Mouse (Mus musculus) liver, embryonic 12.5 days (tissue): ENCODE data around the gene Fam43b. TPM values are rescaled to one million over a fixed set of nuclear protein-coding genes. Genes with fewer than 3 reads are reported as not detected.
A peak's percentile ranks its signal among the peaks of the same experiment; 100 is the strongest.

Experiments used
- ATAC-seq: fragments of 200-750 bp; cut with Nextera tagmentation; 2 replicates; pipeline ENCODE4 v1.8.0; 2017; ENCODE audit warnings: moderate number of reproducible peaks, mild to moderate bottlenecking, moderate library complexity
- H3K27ac ChIP-seq: fragments of 300-500 bp; sonication (generic); 2 replicates; pipeline ENCODE4 v1.5.1; 2016; ENCODE audit warnings: mild to moderate bottlenecking
- H3K27me3 ChIP-seq: fragments of 300-500 bp; sonication (generic); replicated peaks from 2 replicates; pipeline ENCODE4 v1.6.1; 2016; ENCODE audit warnings: mild to moderate bottlenecking, moderate library complexity
- H3K36me3 ChIP-seq: fragments of 300-500 bp; sonication (generic); 2 replicates; pipeline ENCODE4 v1.6.1; 2016; ENCODE audit warnings: mild to moderate bottlenecking, moderate library complexity
- H3K4me1 ChIP-seq: fragments of 300-500 bp; sonication (generic); 2 replicates; pipeline ENCODE4 v1.6.1; 2016
- H3K4me2 ChIP-seq: fragments of 300-500 bp; sonication (generic); 2 replicates; pipeline ENCODE4 v1.6.1; 2016; ENCODE audit warnings: mild to moderate bottlenecking, moderate library complexity
- H3K4me3 ChIP-seq: fragments of 300-500 bp; sonication (generic); 2 replicates; pipeline ENCODE4 v1.5.1; 2016; ENCODE audit warnings: mild to moderate bottlenecking, moderate library complexity
- H3K9ac ChIP-seq: fragments of 300-500 bp; sonication (generic); 2 replicates; pipeline ENCODE4 v1.6.1; 2016; ENCODE audit warnings: mild to moderate bottlenecking, moderate library complexity
- H3K9me3 ChIP-seq: fragments of 300-500 bp; sonication (generic); replicated peaks from 2 replicates; pipeline ENCODE4 v1.6.1; 2016; ENCODE audit warnings: mild to moderate bottlenecking, moderate library complexity
- WGBS: fragments of 180-500 bp; shearing (Covaris S2); methylation state at CpG from one replicate; pipeline ENCODE4 v1.1.7; 2016; ENCODE audit not compliant: insufficient replicate concordance; 5-methylcytosine and 5-hydroxymethylcytosine counted together
- polyA plus RNA-seq: library from polyadenylated mRNA; unstranded; fragments of >200 nt; fragmentation: Nextera tagmentation; extraction: Ambion mirVana; gene quantifications from 2 replicates; pipeline ENCODE4 v1.2.1, GENCODE M21; 2016

Gene Fam43b
- polyA plus RNA-seq, 1 experiment from 2014 or later: not detected

GRCm38 (mm10) chr4:138358176-138358575 lies 38.2 kb downstream of the Fam43b start:
- Histone ChIP-seq H3K9me3 (no peaks in the 10 kb centered on the region), H3K9ac (no peak overlapping the region), H3K27me3 (peaks cover 26% of the 10 kb centered on the region), H3K27ac (no peak overlapping the region), H3K4me2 (no peak overlapping the region), H3K36me3 (no peaks in the 10 kb centered on the region), H3K4me3 (no peak overlapping the region), H3K4me1 (no peaks in the 10 kb centered on the region)
- no peak for ATAC-seq
- WGBS: 45% methylated on average over 3 of the region's 3 CpGs

DNA sequence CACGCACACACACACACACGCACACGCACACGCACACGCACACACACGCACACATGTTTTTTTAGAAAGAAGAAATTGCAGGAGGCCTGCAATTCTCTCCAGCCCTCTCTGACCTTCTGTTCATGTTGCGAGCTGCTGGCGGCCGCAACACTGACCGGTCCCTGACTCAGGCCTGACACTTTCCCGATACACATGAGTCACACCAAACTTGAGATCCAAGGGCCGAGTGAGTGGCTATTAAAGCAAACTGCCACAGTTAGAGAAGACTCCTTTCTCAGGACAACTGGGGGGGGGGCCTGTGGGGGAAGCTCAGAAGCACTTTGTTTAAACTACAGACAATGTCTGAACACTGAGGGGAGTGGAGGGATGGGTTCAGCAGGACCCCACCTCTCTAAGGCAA lies 39.8 kb downstream of the Fam43b start:
- Histone ChIP-seq H3K4me1 (no peaks in the 10 kb centered on the region), H3K9me3 (no peaks in the 10 kb centered on the region), H3K4me3 (no peak overlapping the region), H3K27ac (no peak overlapping the region), H3K27me3 (peaks cover 16% of the 10 kb centered on the region), H3K9ac (no peak overlapping the region), H3K36me3 (no peaks in the 10 kb centered on the region), H3K4me2 (no peak overlapping the region)
- 87% methylated on average over 12 of the region's 12 CpGs for WGBS
- ATAC-seq: no peak

GRCm38 (mm10) chr4:138356141-138356540 lies 40.2 kb downstream of the Fam43b start:
- Histone ChIP-seq H3K4me3 (no peak overlapping the region), H3K27ac (no peak overlapping the region), H3K4me2 (no peak overlapping the region), H3K36me3 (no peaks in the 10 kb centered on the region), H3K9ac (no peak overlapping the region), H3K27me3 (peaks cover 12% of the 10 kb centered on the region), H3K9me3 (no peaks in the 10 kb centered on the region), H3K4me1 (no peaks in the 10 kb centered on the region)
- no peak for ATAC-seq
- WGBS: 73% methylated on average over 8 of the region's 8 CpGs

DNA sequence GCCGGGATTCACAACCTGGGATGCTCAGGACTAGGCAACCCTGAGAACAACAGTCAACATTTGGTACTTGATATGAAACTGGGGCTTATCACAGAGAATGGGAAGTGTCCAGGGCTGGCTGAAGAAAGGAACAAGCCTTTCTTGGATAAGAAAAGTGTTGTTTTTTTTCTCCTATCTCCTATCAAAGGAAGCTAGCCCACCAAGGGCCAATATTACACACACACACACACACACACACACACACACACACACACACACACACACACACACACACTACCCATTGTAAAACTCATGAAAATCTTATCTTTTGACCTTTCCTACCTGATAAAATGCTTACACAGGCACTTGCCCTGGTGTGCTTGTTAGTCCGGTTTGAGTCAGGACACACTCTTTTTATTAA lies 40.8 kb downstream of the Fam43b start:
- no peak for ATAC-seq

DNA sequence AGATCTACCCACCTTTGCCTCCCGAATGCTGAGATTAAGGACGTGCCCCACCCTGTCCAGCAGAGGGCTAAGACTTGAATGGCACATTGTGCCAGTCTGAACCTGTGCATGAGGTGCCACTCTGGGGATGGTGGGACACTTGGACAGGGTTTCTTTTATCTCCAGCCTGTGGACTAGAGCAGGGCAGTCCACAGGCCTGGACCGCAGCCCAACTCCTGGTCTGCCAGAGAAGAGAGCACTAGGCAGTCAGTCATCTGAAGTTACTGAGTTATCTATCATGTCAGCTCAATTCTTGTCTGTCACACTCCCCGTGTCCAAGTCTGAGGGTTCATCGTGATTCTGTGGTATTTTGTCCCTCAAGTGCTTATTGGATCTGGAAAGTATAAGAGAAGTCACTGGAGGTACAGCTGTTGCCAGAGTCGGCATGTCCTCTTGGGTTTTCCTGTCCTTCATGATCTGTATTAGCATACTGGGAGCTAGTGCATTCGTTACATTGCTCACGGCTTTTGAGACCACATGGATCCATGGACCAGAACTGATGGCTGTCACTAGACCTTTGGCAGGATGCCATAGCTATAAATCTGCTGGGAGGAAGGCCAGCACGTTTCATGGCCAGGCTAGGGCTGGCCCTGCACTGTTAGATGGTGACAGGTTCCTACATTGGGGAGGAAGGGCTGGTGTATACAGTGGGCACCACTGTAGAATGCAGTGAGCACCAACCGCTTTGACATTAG lies 42.7 kb downstream of the Fam43b start:
- Histone ChIP-seq H3K9ac (no peak overlapping the region), H3K4me3 (no peak overlapping the region), H3K36me3 (no peaks in the 10 kb centered on the region), H3K9me3 (no peaks in the 10 kb centered on the region), H3K27me3 (no peaks in the 10 kb centered on the region; the same call in 1 of the 2 replicates), H3K4me1 (no peaks in the 10 kb centered on the region), H3K27ac (no peak overlapping the region), H3K4me2 (no peak overlapping the region)
- 64% methylated on average over 10 of the region's 10 CpGs for WGBS
- ATAC-seq: peak; percentile 32; the same call in 1 of the 2 replicates

More for the DNA sequence above, 40.8 kb downstream of the Fam43b start:
- H3K4me2 ChIP-seq: no peak overlapping the region
- H3K9ac ChIP-seq: no peak overlapping the region
- H3K36me3 ChIP-seq: no peaks in the 10 kb centered on the region
- no peaks in the 10 kb centered on the region for H3K9me3 ChIP-seq
- no peaks in the 10 kb centered on the region for H3K4me1 ChIP-seq
- H3K4me3 ChIP-seq: no peak overlapping the region
- H3K27me3 ChIP-seq: peaks cover 5% of the 10 kb centered on the region
- H3K27ac ChIP-seq: no peak overlapping the region
- WGBS: 59% methylated on average over 2 of the region's 2 CpGs

DNA sequence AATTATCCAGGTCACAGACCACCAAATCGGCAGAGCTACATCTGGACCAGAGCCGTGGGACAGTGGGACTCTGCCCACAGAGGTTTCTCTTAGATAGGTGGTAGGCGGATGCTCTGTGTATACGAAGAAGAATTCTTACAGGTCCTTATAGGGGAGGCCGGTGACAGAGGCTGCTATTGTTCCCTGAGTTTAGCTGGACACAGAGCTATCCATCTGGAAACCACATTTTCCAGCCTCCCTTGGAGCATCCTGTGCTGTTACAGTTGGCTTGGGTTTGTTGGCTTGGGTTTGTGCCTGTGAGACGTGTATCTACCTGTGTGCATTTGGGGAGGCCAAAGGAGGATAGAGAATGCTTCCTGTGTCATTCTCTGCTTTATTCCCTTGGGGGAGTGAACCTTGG lies 43.6 kb downstream of the Fam43b start:
- WGBS: 74% methylated on average over 6 of the region's 6 CpGs
- Histone ChIP-seq H3K4me1 (no peaks in the 10 kb centered on the region), H3K36me3 (no peaks in the 10 kb centered on the region), H3K27me3 (no peaks in the 10 kb centered on the region; the same call in 1 of the 2 replicates), H3K27ac (no peak overlapping the region), H3K9ac (no peak overlapping the region), H3K9me3 (no peaks in the 10 kb centered on the region), H3K4me2 (no peak overlapping the region), H3K4me3 (no peak overlapping the region)
- ATAC-seq: no peak

- H3K27ac ChIP-seq: no peak overlapping the region
- no peak overlapping the region for H3K4me3 ChIP-seq
- no peaks in the 10 kb centered on the region for H3K36me3 ChIP-seq
- WGBS: 68% methylated on average over 5 of the region's 5 CpGs
- H3K27me3 ChIP-seq: no peaks in the 10 kb centered on the region; the same call in 1 of the 2 replicates
- H3K4me2 ChIP-seq: no peak overlapping the region
- no peak overlapping the region for H3K9ac ChIP-seq
- H3K4me1 ChIP-seq: no peaks in the 10 kb centered on the region
- ATAC-seq: no peak
- H3K9me3 ChIP-seq: no peaks in the 10 kb centered on the region
Observed at GRCm38 (mm10) chr4:138351821-138352220, 44.5 kb downstream of the Fam43b start.

DNA sequence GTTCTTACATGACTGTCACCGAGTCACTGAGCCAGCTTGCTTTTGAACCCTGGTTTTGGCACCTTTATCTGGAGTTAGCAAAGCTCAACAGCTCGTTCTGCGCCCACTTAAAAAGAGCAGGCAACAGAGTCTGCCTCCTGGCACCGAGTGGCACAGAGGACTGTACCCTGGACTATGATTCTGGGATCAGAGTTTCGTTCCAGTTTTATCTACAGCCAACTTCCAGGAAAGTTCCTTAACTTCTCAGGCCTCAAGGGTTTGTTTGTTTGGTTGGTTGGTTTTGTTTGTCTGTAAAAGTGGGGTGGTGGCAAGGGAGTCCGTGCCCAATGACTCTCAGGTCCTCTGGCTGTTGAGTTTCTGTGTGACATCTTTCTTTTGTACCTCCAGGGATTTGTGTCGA lies 47.6 kb downstream of the Fam43b start:
- no peak for ATAC-seq
- Histone ChIP-seq H3K9ac (no peak overlapping the region), H3K27me3 (no peaks in the 10 kb centered on the region; the same call in 1 of the 2 replicates), H3K27ac (no peak overlapping the region), H3K36me3 (no peaks in the 10 kb centered on the region), H3K4me3 (no peak overlapping the region), H3K4me1 (no peaks in the 10 kb centered on the region; the same call in 1 of the 2 replicates), H3K9me3 (no peaks in the 10 kb centered on the region), H3K4me2 (no peak overlapping the region)
- WGBS: 67% methylated on average over 7 of the region's 7 CpGs

DNA sequence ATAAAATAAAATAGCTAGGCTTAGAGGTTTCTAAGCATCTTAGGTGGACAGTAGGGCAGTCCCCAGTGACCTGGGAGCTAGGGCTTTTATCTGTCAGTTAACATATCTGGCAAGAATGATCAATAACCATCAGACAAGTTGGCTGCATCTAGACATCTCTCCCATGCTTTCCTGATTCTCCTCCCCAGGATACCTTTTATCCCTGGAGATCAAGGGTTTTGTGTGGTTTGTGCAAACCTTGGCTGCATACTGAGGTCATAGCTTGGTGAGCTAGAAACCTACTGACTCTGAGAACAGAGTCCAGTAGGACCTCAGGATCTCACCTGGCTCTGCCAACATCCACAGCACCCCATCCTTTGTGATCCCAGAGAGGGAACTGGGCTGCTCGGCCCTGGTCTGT lies 49.0 kb downstream of the Fam43b start:
- H3K4me2 ChIP-seq: no peak overlapping the region
- H3K9ac ChIP-seq: no peak overlapping the region
- no peak overlapping the region for H3K4me3 ChIP-seq
- H3K9me3 ChIP-seq: no peaks in the 10 kb centered on the region
- ATAC-seq: no peak
- H3K27me3 ChIP-seq: no peaks in the 10 kb centered on the region; the same call in 1 of the 2 replicates
- WGBS: 58% methylated on average over 1 of the region's 1 CpGs
- no peak overlapping the region for H3K27ac ChIP-seq
- peaks cover 9% of the 10 kb centered on the region for H3K4me1 ChIP-seq
- H3K36me3 ChIP-seq: no peaks in the 10 kb centered on the region

DNA sequence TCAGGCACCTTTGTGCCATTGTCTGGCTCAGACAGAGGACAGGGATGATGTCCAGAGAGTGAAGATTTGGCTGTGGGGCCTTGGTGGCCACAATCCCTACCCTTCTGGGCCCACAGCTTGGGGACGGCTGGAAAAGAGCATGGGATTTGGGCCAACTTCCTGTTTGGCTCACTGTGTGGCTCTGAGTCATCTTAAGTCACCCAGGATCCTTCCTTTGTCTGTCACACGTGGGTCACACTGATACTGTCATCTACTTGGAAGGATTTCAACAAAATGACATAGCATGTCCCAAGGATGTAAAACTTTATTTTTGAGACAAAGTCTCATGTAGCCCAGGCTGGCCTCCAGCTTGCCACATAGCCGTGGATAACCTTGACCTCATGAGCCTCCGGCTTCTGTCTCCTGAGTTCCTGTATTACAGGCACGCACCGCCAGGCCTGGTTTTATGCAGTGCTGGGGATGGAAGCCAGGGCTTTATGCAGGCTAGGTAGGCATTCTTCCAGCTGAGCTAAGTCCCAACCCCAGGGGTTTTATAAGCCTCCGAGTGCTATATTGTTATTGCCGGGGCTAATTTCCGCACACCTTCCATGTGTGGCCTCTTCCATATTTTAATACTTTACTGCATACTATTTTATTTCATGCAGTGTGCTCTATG lies 51.3 kb downstream of the Fam43b start:
- Histone ChIP-seq H3K4me2 (no peak overlapping the region), H3K36me3 (no peaks in the 10 kb centered on the region), H3K9ac (no peak overlapping the region), H3K4me1 (peaks cover 9% of the 10 kb centered on the region), H3K4me3 (no peak overlapping the region), H3K27me3 (peaks cover 7% of the 10 kb centered on the region; the same call in 1 of the 2 replicates), H3K27ac (no peak overlapping the region), H3K9me3 (no peaks in the 10 kb centered on the region)
- no peak for ATAC-seq
- 64% methylated on average over 9 of the region's 9 CpGs for whole genome bisulfite sequencing
